Mouse (Mus musculus): ENCODE measurements around the gene Cyp2b13.
"Not testable (repeated sequence)": the region's sequence is repeated elsewhere in the genome, so short reads cannot be mapped to it uniquely, and the experiment has no call there.

Cyp2b13 gene

DNA sequence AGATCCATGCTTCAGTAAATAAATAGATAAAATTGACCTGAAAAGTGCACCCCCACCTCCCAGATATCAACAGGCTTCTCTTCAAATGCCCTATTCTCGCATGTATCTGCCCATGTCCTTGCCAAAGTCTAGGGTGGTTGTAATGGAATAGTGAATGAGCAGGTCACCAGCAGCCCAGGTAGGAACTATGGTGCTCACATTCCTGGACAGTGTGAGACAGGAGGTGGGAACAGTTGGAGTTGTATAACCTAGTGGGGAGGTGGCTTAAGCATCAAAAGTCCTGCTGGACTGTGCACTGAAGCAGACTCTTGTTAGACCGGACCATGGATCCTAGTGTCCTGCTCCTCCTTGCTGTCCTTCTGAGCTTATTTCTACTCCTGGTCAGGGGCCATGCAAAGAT, at the start of gene Cyp2b13:
Gene Cyp2b13, plus strand, starts transcription at position 301 of the 400 bp plus-strand sequence.
- not testable (repeated sequence) for DNase-seq

DNA sequence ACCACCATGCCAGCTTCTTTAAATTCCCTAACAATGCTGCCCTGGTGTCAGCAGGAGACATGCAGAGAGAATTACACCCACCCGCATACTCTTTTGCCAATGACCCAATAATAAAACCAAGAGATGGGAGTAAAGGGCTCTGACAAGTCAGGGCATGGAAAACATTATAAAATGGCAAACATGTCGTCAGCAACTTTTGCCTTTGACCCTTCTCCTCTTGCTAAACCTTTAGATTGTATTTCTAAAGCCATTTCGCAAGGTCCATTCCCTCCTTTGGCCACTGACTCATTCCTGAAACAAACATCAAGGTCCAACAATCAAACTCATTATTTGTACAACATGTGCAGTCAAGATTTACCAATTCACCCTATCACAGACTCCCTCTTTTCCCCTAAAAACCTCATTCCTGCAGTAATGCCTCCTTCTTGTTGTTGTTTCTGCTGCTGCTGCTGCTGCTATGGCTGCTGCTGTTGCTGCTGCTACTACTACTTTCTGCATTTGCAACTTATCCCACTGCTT, 41.4 kb upstream of the Cyp2b13 start:
- not testable (repeated sequence) for DNase-seq

DNA sequence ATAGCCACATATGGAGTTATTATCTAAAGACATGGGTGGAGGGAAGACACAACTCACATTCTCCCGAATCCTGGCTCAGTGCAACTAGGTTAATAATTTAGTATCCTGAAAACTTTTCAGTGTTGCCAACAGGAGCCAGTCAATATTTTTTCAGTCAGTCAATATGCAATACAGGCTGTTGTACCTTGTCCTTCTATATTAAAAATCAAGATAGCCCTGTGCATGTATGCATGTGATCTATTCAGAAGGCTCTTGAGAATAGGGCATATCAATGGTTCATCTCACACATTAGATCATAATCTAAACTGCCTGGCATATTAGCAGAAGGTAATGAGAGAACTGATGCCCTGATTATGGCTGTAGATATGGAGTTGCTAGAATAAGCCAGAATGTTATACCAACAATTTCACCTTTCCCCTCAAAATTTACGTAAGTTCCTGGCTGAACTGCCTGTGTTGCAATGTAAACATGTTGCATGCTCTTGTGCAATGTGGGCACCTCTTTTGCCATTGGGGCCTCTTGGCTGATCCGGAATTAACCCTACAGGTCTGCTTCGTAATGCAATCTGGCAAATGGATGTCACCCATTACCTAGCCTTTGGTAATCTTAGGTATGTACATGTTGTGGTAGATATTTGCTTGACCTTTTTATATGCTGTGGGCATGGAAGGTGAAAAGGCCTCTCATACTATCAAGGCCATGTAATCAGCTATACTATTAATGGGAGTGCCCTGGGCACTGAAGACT, 6.2 kb upstream of the Cyp2b13 start:
- not testable (repeated sequence) for DNase-seq

DNA sequence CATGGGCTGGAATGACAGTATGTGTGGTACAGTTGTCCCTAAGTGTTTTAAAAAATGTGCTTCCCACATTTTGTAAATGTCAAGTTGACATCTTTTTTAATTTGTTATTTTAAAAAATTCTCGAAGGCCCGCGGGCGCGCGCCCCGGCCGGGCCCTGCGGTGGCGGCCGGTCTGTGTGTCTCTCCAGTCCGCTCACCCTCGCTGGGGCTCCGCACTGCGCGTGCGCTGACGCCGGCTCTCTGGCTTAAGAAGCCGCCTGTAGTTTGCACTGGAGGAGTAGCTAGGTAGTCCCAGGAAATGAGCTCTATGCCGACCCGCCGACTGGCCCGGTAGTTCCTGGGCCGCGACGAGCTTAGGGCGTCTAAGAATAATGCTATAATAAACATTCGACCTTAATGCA, 10.4 kb downstream of the Cyp2b13 start:
- not testable (repeated sequence) for DNase-seq

DNA sequence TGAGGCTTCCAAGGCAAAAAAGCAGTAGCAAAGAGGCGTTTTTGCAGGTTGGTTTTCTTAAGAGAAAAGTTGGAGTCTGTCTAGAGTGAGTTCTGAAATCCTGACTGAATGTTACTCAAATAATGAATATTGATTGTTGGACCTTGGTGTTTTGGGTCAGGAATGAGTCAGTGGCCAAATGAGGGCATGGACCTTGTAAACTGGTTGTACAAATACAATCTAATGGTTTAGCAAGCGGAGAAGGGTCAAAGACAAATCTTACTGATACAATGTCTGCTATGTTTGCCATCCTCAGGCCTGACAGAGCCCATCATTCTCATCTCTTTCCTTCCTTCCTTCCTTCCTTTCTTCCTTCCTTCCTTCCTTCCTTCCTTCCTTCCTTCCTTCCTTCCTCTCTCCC, 21.3 kb downstream of the Cyp2b13 start:
- DNase-seq = no peak

DNA sequence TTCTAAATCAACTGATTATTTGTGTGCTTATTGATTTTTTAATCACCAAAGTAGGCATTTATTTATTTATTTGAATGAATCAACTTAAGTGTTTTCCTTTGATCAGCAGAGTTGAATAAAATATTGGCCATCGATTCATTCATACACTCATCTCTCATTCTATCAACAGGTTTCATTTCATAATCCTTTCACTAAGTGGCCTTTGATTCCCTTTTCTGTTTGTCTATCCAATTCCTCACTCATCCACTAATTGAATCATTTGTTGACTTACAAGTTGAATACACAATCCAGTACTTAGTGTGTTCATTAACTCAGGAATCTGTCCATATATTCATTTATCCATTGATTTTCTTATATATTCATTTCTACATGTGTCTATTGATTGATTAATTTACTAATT, 26.1 kb downstream of the Cyp2b13 start:
- DNase-seq = no peak

DNA sequence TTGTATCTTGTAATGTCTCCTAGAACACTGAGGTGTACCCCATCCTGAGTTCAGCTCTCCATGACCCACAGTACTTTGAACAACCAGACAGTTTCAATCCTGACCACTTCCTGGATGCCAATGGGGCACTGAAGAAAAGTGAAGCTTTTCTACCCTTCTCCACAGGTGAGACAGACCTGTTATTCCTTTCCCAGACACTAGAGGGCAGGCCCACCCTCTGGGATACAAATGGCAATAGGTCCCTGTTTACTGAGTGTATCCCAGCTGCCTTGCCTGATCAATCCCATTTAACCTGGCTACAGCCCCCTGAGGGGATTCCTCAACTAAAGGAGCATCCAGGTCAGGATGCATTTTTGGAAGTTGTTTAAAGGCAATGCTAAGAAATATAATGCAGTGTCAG, 27.3 kb downstream of the Cyp2b13 start:
- DNase-seq = not testable (repeated sequence)

DNA sequence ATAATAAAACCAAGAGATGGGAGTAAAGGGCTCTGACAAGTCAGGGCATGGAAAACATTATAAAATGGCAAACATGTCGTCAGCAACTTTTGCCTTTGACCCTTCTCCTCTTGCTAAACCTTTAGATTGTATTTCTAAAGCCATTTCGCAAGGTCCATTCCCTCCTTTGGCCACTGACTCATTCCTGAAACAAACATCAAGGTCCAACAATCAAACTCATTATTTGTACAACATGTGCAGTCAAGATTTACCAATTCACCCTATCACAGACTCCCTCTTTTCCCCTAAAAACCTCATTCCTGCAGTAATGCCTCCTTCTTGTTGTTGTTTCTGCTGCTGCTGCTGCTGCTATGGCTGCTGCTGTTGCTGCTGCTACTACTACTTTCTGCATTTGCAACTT, 78.3 kb downstream of the Cyp2b13 start:
- not testable (repeated sequence) for DNase-seq

DNA sequence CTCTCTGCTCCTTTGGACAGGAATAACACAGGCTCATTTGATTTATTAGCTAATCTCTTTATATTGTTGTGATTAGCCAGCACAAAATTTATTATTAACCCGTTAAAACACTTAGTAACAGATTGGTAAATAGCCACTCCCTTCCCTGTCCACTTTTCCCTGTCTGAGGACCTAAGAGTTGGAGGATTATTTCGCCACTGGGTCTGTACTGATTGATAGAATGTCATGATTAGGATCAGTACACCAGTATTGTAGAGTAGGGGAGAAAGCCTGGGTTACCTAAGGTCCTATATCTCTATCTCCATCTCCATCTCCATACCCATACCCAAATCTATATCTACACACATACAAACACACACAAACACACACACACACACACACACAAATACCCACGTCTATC, 82.4 kb downstream of the Cyp2b13 start:
- not testable (repeated sequence) for DNase-seq
